Mouse (Mus musculus) hindbrain, embryonic 14.5 days (tissue): ENCODE results near the gene Myh6. TPM values are rescaled to one million over a fixed set of nuclear protein-coding genes. Genes with fewer than 3 reads are reported as not detected.

Experiments
- ATAC-seq: fragments of 200-750 bp; cut with Nextera tagmentation; 2 replicates; pipeline ENCODE4 v1.8.0; 2017; ENCODE audit warnings: moderate number of reproducible peaks, mild to moderate bottlenecking, moderate TSS enrichment, moderate library complexity; ENCODE audit not compliant: low FRiP score
- DNase-seq: peaks from one replicate; pipeline ENCODE4 v3.0.0-alpha.2; 2015; ENCODE audit warnings: low spot score
- H3K27ac ChIP-seq: fragments of 300-500 bp; sonication (generic); 2 replicates; pipeline ENCODE4 v1.5.1; 2014; ENCODE audit warnings: mild to moderate bottlenecking, moderate library complexity
- H3K27me3 ChIP-seq: fragments of 300-500 bp; sonication (generic); 2 replicates; pipeline ENCODE4 v1.6.1; 2014; ENCODE audit warnings: mild to moderate bottlenecking, low read length, mixed read lengths; ENCODE audit not compliant: control insufficient read depth, insufficient read depth
- H3K36me3 ChIP-seq: fragments of 300-500 bp; sonication (generic); replicated peaks from 2 replicates; pipeline ENCODE4 v1.6.1; 2014; ENCODE audit not compliant: control insufficient read depth, insufficient read depth
- H3K4me1 ChIP-seq: fragments of 300-500 bp; sonication (generic); replicated peaks from 2 replicates; pipeline ENCODE4 v1.6.1; 2014; ENCODE audit warnings: antibody characterized with exemption, low read length, mixed read lengths; ENCODE audit not compliant: control insufficient read depth, insufficient read depth
- H3K4me2 ChIP-seq: fragments of 300-500 bp; sonication (generic); replicated peaks from 2 replicates; pipeline ENCODE4 v1.6.1; 2014; ENCODE audit warnings: mild to moderate bottlenecking, moderate library complexity
- H3K4me3 ChIP-seq: fragments of 300-500 bp; sonication (generic); replicated peaks from 2 replicates; pipeline ENCODE4 v1.5.1; 2014; ENCODE audit warnings: mild to moderate bottlenecking, low read length
- H3K9ac ChIP-seq: fragments of 300-500 bp; sonication (generic); 2 replicates; pipeline ENCODE4 v1.6.1; 2014
- H3K9me3 ChIP-seq: fragments of 300-500 bp; sonication (generic); 2 replicates; pipeline ENCODE4 v1.6.1; 2016; ENCODE audit warnings: low read length; ENCODE audit not compliant: control insufficient read depth
- WGBS: fragments of 180-500 bp; shearing (Covaris S2); extraction: QIAGEN DNeasy Blood & Tissue Kit; methylation state at CpG from one replicate; pipeline ENCODE4 v1.1.7; 2014; 5-methylcytosine and 5-hydroxymethylcytosine counted together
- polyA plus RNA-seq: library from polyadenylated mRNA; unstranded; fragments of >200 nt; fragmentation: Nextera tagmentation; extraction: Ambion mirVana; gene quantifications from 2 replicates; pipeline ENCODE4 v1.2.1, GENCODE M21; 2014

Gene Myh6
- 0.78 and 2.1 TPM in 2 replicates for polyA plus RNA-seq

DNA sequence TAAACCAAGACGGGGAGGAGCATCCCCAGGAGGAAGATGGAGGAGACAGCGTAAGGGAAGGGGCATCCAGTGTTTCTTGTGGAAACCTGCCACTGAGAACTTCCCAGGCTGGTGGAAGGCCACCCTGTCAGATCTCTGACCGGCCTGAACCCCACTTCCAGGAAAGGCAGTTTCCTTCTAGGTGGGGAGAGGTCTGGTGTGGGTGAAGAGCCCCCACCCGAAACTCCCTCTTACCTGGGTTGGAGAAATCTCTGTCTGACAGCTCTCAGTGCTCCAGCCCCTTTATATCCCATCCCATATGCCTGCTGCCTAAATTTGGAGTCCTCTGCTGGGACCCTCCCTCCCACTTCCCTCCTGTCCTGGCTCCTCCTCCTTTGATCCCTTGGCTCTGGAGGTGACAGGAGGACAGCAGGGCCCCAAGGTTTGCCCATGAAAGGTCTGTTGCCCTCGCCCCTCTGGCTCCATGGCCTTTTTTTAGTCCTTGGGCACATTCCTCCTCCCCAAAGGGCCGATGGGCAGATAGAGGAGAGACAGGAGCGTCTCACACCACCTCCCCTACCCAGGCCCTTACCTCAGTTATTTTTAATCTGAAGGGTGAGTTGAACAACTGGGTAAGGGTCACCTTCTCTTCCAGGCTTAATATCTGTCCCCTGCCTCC lies at the start of gene Myh6:
Gene Myh6 (minus strand): TSS at position 608 of the 658 bp plus-strand sequence.
- H3K4me3 ChIP-seq, result no peak within 1 kb of the TSS
- H3K9me3 ChIP-seq, result no peaks in the 10 kb centered on the region
- H3K9ac ChIP-seq, result no peak within 1 kb of the TSS
- H3K4me1 ChIP-seq, result no peaks in the 10 kb centered on the region
- H3K27ac ChIP-seq, result no peak within 1 kb of the TSS
- ATAC-seq (no peak), DNase-seq (no peak)
- H3K4me2 ChIP-seq, result no peak within 1 kb of the TSS
- WGBS, result 79% methylated on average over 7 of the region's 7 CpGs
- H3K27me3 ChIP-seq, result no peaks in the 10 kb centered on the region
- H3K36me3 ChIP-seq, result no peaks in the 10 kb centered on the region

GRCm38 (mm10) chr14:55015767-55016111 lies 49.0 kb upstream of the Myh6 start:
- peak overlapping the region; percentile 75 for H3K9ac ChIP-seq
- WGBS, result under 1% methylated on average over 17 of the region's 17 CpGs
- 0 out of 2 replicates have a peak, but pooled peaks cover 4% of the 10 kb centered on the region for H3K4me1 ChIP-seq
- no peaks in the 10 kb centered on the region for H3K9me3 ChIP-seq
- H3K27me3 ChIP-seq, result no peaks in the 10 kb centered on the region
- DNase-seq (no peak), ATAC-seq (no peak)
- H3K36me3 ChIP-seq, result peaks cover 20% of the 10 kb centered on the region
- peak overlapping the region; percentile 71 for H3K4me2 ChIP-seq
- peak overlapping the region; percentile 65 for H3K27ac ChIP-seq
- peak overlapping the region; percentile 76 for H3K4me3 ChIP-seq

DNA sequence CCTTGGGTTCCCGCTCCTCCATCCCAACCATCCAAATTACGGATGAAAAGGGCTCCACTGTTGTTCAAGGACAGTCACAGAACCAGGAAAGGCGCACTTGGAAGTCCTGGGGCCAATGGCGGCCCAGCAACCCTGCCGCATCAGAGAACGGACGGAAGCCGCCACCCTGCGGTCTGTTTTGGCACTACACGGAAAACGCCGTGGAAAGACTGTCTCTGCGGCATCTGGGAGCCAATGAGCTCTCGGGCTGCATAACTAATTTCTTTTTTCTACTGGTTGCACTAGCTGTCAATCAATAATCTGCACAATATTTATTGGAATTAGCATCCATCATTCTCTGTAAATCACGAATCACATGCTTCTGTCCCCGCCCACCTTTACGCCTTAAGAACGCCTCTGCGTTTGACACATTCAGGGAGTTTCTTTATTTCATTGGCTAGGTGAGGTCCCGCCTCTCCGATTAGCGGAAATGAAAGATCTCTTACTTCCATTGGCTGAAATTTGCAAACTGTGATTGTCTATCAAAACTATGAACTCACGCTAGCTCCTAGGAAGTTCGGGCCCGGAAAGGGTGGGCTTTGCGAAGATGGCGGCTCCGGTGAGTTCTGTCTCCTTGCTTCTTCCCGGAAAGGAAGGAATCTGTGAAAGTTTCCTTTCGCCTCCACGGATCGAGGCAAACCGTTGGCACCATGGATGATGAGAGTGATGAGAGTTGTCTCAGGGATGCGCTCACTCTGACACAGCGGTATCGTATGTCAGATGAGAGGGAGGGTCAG lies 48.5 kb upstream of the Myh6 start, which contains the start of gene Ngdn:
Gene Ngdn (plus strand): TSS at position 464 of the 776 bp plus-strand sequence.
- DNase-seq, result peak; percentile 100
- Histone ChIP-seq H3K4me2 (peak within 1 kb of the TSS; percentile 71), H3K4me3 (peak within 1 kb of the TSS; percentile 76), H3K27ac (peak within 1 kb of the TSS; percentile 93), H3K9me3 (no peaks in the 10 kb centered on the region), H3K27me3 (no peaks in the 10 kb centered on the region), H3K4me1 (0 out of 2 replicates have a peak, but pooled peaks cover 4% of the 10 kb centered on the region), H3K36me3 (peaks cover 14% of the 10 kb centered on the region), H3K9ac (peak within 1 kb of the TSS; percentile 75)
- WGBS, result under 1% methylated on average over 36 of the region's 36 CpGs
- peak; percentile 98 for ATAC-seq

DNA sequence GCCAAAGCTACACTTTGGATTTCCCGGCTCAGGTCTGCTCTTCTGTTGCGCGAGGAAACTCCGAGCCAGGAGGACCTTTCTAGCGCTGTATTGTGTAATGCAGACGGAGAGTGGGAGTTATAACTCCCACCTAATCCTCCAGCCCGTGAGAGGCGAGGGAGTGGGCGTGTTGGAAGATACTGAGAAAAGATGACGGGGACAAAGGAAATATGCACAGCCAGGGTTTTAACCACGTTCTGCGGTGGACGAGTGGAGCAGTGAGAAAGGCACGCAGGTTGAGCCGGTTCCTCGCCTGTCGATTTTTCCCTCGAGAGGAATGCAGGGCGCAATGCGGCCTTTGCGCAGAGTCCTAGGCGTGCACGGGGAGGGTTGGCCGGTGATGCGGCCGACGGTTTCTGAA lies 47.9 kb upstream of the Myh6 start:
- peak overlapping the region; percentile 76 for H3K4me3 ChIP-seq
- no peaks in the 10 kb centered on the region for H3K27me3 ChIP-seq
- H3K4me1 ChIP-seq, result 0 out of 2 replicates have a peak, but pooled peaks cover 4% of the 10 kb centered on the region
- peak; percentile 58; the same call in 1 of the 2 replicates for ATAC-seq
- no peaks in the 10 kb centered on the region for H3K9me3 ChIP-seq
- peak overlapping the region; percentile 74 for H3K9ac ChIP-seq
- H3K36me3 ChIP-seq, result peaks cover 14% of the 10 kb centered on the region
- no peak for DNase-seq
- H3K27ac ChIP-seq, result peak overlapping the region; percentile 93
- peak overlapping the region; percentile 70 for H3K4me2 ChIP-seq
- WGBS, result under 1% methylated on average over 27 of the region's 27 CpGs

DNA sequence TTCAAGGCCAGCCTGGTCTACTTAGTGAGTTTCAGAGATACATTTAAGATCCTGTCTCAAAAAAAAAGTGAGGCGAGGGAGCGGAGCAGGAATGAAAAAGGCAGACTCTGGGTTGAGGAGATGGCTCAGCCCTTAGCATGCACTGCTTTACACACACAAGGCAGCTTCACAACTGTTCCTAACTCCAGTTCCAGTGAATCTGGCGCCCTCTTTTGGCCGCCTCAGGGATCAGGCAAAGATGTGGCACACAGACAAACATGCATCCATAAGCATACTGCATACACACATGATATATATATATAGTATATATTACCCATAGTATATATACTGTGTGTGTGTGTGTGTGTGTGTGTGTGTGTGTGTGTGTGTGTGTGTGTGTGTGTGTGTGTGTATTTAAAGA lies 44.4 kb upstream of the Myh6 start:
- WGBS, result 55% methylated on average over 4 of the region's 4 CpGs

DNA sequence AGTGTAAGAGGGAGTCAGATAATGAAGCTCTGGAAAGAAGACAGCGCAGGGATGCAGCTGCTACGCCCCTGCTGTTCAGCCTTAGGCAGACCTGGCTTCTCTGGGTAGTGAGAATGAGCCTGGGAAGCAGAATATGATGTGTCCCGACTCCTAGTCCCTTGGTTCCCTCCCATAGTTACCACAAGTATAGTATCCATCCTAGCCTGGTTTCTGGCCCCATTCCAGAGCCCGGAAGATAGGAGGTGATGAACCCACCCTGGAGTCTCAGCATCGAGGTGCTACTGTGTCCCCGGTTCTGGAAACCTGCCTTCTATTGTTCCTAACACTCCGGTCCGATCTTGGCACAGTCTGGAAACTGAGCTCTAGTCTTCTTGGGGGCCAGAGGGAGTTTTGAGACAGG lies 41.7 kb upstream of the Myh6 start:
- no peak overlapping the region for H3K9ac ChIP-seq
- no peak overlapping the region for H3K4me3 ChIP-seq
- no peak overlapping the region for H3K27ac ChIP-seq
- 82% methylated on average over 8 of the region's 8 CpGs for WGBS
- no peak for DNase-seq
- peaks cover 7% of the 10 kb centered on the region; the same call in 1 of the 2 replicates for H3K4me1 ChIP-seq
- no peak for ATAC-seq
- H3K4me2 ChIP-seq, result no peak overlapping the region
- H3K36me3 ChIP-seq, result no peaks in the 10 kb centered on the region
- H3K9me3 ChIP-seq, result no peaks in the 10 kb centered on the region
- H3K27me3 ChIP-seq, result no peaks in the 10 kb centered on the region

More for the DNA sequence above, 44.4 kb upstream of the Myh6 start:
- Histone ChIP-seq H3K36me3 (no peaks in the 10 kb centered on the region), H3K9me3 (no peaks in the 10 kb centered on the region), H3K27ac (no peak overlapping the region), H3K9ac (no peak overlapping the region), H3K27me3 (no peaks in the 10 kb centered on the region), H3K4me1 (0 out of 2 replicates have a peak, but pooled peaks cover 3% of the 10 kb centered on the region), H3K4me3 (no peak overlapping the region), H3K4me2 (no peak overlapping the region)
- ATAC-seq (no peak), DNase-seq (no peak)

DNA sequence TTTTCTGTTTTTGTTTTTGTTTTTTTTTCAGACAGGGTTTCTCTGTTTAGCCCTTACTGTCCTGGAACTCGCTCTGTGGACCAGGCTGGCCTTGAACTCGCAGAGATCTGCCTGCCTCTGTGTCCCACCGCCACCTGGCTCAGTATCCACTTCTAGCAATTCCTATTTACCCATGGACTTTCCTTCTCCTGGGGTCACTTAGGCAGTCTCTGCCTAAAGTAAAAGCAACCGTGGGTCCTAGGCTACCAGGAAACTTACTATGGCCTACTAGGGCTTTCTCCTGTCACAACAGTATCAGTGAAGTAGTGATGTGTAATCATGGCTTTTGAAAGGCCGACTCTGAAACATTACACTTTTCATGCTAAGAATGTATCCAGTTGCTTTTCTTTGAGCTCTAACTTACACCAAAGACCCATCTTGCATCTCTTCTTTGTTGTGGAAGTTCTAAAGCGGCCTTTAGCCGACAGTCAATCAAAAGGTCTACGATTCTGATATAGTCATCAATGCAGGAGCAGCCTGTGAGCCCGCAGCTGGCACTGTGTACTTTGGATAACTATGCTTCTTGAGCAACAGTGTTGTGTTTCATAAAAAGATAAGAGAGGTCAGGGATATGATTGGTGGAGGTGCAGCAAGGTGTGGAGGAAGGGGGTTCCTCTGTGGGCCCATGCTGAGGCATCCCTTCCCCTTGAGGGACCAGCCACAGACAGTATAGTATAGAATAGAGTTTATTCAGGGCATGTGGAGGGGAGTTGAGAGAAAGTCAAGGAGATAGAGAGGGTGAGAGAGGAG lies 40.6 kb upstream of the Myh6 start:
- no peak overlapping the region for H3K4me3 ChIP-seq
- no peak overlapping the region for H3K4me2 ChIP-seq
- H3K27ac ChIP-seq, result no peak overlapping the region
- no peak overlapping the region for H3K9ac ChIP-seq
- ATAC-seq (no peak), DNase-seq (no peak)
- H3K9me3 ChIP-seq, result no peaks in the 10 kb centered on the region
- no peaks in the 10 kb centered on the region for H3K27me3 ChIP-seq
- WGBS, result 91% methylated on average over 9 of the region's 9 CpGs
- no peaks in the 10 kb centered on the region for H3K36me3 ChIP-seq
- H3K4me1 ChIP-seq, result peaks cover 7% of the 10 kb centered on the region; the same call in 1 of the 2 replicates

DNA sequence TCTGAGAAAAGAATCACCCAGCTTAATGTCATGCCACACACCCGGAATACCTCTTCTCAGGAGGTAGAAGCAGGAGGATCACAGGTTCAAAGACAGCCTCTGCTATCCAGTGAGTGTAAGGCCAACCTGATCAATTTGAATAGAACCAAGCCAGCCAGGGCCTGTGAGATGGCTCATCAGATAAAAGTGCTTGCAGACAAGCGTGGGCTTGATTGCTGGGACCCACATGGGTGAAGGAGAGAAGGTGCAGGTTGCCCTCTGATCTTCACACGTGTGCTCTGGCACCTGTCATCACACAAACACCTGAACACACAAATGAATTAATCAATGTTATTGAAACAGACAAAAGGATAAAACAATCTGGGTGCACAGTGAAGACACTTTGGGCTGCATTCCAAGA lies 39.8 kb upstream of the Myh6 start:
- ATAC-seq (no peak), DNase-seq (no peak)
- H3K36me3 ChIP-seq, result no peaks in the 10 kb centered on the region
- no peak overlapping the region for H3K9ac ChIP-seq
- 69% methylated on average over 3 of the region's 3 CpGs for WGBS
- H3K9me3 ChIP-seq, result no peaks in the 10 kb centered on the region
- peaks cover 7% of the 10 kb centered on the region; the same call in 1 of the 2 replicates for H3K4me1 ChIP-seq
- no peaks in the 10 kb centered on the region for H3K27me3 ChIP-seq
- H3K4me2 ChIP-seq, result no peak overlapping the region
- no peak overlapping the region for H3K4me3 ChIP-seq
- no peak overlapping the region for H3K27ac ChIP-seq

DNA sequence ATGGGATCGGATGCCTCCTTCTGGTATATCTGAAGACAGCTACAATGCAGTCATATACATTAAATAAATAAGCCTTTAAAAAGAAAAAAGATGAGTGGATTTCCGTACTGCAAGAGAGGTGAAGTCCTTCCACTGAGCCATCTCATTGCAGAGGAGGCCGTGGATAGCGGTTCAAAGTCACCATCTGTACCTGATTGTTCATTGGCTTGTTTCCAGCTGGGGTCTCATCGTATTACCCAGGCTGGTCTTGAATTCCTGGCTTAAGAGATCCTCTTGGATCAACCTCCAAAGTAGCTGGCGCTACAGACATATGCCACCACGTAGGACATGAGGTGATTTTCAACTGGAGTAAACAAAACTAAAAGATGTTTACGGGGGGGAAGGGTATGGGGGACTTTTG lies 39.2 kb upstream of the Myh6 start:
- H3K9ac ChIP-seq, result no peak overlapping the region
- H3K27me3 ChIP-seq, result no peaks in the 10 kb centered on the region
- no peak overlapping the region for H3K4me3 ChIP-seq
- ATAC-seq, result no peak
- DNase-seq, result no peak
- no peaks in the 10 kb centered on the region for H3K9me3 ChIP-seq
- WGBS, result 86% methylated on average over 8 of the region's 8 CpGs
- no peaks in the 10 kb centered on the region for H3K36me3 ChIP-seq
- H3K4me2 ChIP-seq, result no peak overlapping the region
- no peak overlapping the region for H3K27ac ChIP-seq
- H3K4me1 ChIP-seq, result peaks cover 7% of the 10 kb centered on the region; the same call in 1 of the 2 replicates
